Mouse (Mus musculus): Measurements from ENCODE around the gene Fads1.

The Fads1 gene

DNA sequence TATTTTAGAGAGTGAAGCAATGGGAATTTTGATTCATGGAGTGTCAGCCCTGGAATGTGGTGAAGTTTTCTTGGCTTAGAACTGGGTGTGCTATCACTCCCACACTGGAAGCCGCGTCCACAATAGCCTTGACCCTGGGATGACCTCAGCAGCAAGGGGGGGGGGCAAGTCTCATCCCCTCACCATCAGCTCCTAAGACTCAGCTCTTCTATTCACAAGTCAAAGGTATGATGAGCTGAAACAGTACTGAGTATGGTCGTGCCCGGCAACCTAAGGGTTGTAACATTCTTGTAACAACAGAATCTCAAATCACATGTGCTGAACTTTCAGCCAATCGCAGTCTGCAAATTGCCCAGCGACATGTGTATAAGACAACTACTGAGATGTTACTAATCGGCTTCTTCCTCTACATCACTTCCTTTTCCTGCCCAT, 5.7 kb upstream of the Fads1 start:
- DNase-seq (ENCODE audit: low read depth, low spot score) = no peak

DNA sequence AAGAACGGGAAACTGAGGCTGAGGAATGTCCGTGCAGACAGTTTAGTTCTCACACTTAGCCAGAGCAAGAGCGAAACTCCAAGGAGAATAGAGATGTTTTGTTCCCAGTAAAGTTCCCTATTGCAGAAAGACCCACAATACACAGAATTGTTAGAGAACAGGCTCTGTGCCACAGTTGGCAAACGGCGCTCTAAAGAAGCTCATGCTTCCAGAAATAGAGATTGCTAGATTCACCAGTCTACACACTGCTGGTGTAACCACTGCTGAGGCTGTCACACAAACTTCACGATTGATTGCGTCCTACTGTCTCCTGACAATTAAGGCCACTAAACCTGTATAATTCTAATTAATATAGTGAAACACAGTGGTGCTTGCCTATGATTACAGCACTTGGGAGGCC, 1.5 kb upstream of the Fads1 start:
- no peak for DNase-seq (ENCODE audit: low read depth, low spot score)

DNA sequence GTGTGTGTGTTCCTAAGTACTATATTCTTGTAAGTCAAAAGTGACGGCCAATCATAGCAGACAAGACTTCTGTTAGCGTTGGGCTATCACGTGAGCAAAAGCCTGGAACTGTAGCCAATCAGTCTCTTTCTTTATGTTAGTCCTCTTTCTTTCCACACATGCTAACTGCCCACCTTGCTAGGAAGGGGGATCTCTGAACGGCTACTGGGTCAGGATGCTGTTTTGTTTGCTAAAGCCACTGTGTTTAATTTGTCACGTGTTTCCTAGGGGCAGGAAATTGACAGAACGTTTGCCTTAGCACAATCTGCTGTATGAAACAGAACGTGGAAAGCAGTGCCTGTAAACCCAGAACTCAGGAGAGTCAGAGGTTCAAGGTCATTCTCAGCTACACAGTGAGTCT, 546 bp upstream of the Fads1 start:
- DNase-seq (ENCODE audit: low read depth, low spot score) = no peak

DNA sequence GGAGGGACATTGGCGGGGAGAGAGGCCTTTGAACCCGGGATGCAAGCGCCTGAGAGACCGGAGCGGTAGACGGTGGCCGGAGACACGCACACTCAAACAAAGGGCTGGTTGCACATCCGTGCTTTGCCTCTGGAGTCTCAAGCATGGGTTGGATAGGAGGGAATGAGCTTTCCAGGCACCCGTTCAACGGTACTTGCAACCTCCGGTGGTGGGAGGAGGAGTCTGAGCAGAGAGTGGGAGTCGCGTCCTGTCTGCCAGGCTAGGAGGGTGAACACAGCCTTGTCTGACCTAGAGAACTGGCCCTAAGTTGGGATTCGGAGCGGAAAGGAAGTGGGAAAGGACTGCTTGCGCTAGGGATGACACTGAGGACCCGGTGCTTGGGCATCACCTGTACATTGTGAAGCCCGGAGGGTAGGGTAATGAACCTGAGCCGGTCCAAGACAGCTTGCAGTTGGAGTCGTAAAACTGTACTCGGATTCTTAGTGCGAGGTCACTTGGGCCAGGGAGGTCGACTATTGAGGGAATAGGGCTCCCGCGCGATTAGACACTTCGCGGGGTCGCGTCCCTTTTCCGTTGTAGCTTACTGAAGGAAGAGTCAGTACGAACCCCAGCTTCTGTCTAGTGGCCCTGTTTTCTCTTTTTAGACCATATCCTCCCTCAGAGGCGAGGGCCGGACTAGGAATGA, 753 bp downstream of the Fads1 start:
- peak; percentile 80 for DNase-seq (ENCODE audit: low read depth, low spot score)

DNA sequence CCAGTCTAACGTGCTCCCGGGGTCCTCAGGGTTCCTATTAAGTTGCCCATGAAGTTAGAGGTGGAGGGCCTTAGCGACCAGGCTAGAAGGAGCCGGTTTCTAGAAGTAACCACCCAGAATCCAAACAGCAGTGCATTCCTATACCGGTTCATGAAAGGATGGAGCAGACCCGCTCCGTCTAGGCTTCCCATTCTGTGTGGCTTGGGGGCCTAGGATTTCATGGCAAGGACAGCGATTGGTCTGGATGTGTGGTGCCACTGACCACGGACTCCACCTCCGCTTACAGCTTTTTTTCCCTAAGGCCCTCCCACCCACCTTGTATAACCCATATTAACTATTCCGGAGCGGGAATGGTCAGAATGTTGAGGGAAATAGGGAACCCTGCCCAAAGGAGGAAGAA, 1.4 kb downstream of the Fads1 start:
- DNase-seq (ENCODE audit: low read depth, low spot score) = peak; percentile 49

DNA sequence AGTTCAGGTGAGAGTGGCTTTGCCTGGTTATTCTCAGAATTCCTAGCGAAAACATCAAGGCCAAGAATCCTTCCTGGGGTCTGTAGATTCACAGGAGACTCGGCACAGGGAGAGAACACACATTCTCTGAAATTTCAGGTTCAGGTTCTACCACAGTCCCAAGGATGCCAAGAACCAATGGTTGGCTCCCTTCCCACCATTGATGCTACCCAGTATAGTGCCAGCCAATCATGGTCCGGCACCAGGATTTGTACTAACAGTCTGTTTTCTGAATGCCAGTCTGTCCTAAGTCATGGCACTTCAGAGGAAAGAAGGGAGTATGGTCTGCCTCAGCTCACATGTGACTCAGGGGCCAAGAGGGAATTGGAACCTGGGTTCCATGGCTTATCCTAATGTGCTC, 3.2 kb downstream of the Fads1 start:
- no peak for DNase-seq (ENCODE audit: low read depth, low spot score)

DNA sequence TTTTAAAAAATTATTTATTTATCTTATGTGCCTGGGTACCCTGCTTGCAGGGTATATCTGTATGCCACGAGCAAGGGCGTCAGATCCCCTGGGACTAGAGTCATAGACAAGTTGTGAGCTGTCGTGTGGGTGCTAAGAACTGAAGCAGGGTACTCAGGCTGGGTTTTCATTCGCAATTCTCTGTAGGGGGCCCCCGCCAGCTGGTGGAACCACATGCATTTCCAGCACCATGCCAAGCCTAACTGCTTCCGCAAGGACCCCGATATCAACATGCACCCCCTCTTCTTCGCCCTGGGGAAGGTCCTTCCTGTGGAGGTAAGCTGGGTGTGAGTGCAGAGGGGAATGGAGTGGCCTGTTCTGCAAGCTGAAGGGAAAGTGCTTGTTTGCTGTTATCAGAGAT, 3.9 kb downstream of the Fads1 start:
- DNase-seq (ENCODE audit: low read depth, low spot score) = no peak

DNA sequence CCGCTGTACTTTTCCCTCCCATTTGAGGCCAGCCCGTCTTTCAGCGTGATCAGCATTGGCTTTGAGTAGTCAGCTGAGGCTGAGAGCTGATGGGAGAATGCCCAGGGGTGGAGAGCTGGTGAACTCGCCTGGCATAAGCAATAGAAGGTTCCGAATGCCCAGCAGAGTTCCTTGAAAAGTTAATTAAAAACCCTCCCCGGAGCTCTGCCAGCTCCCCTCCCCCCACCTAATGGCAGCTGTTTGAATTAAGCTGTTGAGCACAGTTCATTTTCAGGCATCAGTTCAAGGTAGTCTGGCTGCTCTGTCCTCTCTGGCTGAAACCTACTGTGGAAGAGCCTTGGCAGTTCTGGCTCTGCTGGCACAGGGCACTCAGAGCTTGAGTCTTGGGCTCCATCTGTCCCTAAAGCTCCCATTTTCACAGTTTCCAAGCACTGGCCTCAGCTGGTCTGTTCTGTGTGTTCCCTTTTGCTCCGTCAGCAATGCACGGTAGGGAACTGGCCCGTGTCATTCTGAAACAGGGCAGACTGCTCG, 5.7 kb downstream of the Fads1 start:
- no peak for DNase-seq (ENCODE audit: low read depth, low spot score)

GRCm38 (mm10) chr19:10189022-10189421, 6.3 kb downstream of the Fads1 start:
- DNase-seq (ENCODE audit: low read depth, low spot score) = no peak

DNA sequence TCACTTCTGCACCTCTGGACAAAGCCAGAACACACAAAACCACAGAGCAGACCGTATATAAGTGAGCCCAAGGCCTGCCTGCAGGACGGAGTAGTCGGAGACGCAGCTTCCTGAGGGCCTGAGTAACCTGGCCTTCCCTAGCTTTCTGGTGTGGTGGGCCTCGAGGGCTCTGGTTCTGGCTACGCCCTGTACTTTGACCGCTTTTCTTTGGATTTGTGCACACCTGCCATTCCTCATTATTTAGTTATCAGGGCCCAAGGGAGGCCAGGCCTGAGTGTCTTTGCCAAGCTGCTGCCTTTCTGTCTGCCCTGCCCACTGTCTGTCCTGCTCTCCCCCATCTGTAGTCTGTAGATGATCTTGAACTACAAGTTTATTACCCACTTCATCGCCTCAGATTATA, 7.3 kb downstream of the Fads1 start:
- no peak for DNase-seq (ENCODE audit: low read depth, low spot score)

DNA sequence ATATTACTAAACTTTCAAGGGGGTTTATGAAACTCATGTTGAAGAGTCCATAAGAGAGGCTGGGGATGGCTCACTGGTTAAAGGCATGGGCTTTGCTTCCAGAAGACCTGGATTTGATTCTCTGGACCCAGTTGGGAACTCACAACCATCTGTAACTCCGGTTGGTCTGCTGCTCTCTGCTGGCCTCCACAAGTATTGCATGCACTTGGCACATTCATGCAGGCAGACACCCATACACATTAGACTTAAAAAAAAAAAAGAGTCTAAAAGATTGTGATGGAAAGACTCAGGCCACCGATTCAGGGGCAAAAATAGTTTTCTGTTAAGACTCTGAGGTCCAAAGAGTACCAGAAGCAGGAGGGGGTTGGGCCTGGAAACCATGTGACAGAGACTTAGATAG, 8.1 kb downstream of the Fads1 start:
- DNase-seq (ENCODE audit: low read depth, low spot score) = peak; percentile 75

- no peak for DNase-seq (ENCODE audit: low read depth, low spot score)
Measured at GRCm38 (mm10) chr19:10191326-10191725, 8.6 kb downstream of the Fads1 start.

DNA sequence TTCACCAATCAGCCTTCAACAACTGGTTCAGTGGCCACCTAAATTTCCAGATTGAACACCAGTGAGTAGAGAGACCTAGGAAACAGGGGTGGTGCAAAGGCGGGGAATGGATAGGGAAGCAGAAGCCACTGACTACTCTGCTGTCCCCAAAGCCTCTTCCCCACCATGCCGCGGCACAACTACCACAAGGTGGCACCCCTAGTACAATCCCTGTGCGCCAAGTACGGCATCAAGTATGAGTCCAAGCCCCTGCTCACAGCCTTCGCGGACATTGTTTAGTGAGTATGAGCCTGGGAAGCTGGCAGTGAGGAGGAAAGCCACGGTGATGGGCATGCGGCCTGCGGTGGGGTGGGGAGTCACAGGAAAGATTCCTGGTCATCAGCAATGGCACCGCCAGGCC, 11.6 kb downstream of the Fads1 start:
- no peak for DNase-seq (ENCODE audit: low read depth, low spot score)

DNA sequence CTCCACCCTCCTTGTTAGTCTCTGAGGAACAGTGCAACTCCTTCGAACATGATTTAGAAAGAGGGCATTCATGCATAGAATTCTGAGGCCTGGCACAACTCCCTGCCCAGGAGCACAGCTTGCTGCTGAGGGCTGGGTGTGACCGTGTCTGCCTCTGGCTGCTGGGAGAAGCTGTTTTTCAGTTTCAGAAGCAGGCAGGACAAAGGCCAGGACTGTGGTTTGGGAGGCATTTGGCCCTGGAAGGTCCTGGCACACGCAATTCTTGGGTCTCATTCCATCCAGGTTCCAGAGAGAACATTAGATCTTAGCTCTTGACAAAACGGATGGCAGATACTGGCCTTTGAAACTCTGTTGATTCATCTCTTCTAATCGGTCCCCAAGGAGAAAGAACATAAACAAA, 12.6 kb downstream of the Fads1 start:
- no peak for DNase-seq (ENCODE audit: low read depth, low spot score)

GRCm38 (mm10) chr19:10197130-10197529, 14.4 kb downstream of the Fads1 start:
- no peak for DNase-seq (ENCODE audit: low read depth, low spot score)

DNA sequence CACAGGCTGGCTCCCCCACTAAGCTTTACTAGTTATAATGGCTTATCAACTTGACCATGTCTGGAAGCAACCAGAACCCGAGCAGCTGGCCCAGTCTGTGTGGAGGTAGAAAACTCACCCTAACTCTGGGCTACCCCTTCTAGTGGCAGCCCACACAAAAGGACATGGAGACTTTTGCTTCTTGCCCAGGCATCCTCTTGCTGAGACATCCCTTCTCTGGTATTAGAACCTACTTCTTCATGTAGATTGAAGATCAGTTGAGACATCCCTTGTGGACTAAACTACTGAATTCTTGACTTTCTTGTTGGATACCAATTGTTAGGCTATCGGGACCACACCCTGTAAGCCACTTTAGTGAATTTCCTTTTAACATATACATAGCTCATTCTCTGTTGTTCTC, 15.6 kb downstream of the Fads1 start:
- no peak for DNase-seq (ENCODE audit: low read depth, low spot score)

GRCm38 (mm10) chr19:10198723-10199122, 16.0 kb downstream of the Fads1 start:
- DNase-seq (ENCODE audit: low read depth, low spot score) = peak; percentile 90

DNA sequence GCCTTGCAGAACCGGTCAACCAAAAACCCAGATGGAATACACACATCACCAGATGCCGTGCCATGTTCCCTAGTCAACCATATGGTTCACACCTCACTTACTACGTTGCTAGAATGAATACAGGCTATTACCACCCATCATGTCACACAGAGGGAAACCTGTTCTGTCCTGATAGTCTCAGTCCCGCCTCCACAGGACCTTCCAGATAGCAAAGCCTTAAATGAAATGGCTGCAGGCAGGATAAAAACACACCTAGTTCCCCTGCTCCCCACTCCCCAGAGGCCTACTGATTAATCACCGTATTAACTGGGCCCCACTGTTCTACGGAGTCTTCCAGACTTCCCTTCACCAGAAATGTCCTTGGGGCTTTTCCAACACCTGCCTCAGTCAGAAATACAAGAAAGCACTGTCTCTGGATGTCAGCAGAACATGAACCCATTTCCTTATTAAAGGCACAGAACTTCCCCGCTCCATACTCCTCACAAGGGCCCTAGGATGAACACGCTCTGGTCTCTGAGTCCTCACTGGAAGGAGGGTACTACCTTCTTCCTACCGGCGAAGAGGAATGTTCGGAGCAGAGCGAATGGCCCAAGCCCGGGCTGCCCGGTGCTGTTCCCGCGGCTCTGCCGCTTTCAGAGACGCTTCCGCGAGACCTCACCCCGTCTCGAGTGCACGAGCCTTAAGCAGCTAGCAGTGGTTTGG, 20.6 kb downstream of the Fads1 start:
- DNase-seq (ENCODE audit: low read depth, low spot score) = no peak

- peak; percentile 90 for DNase-seq (ENCODE audit: low read depth, low spot score)
Measured at GRCm38 (mm10) chr19:10203848-10204615, 21.3 kb downstream of the Fads1 start, which contains the start of the genes Tmem258 and Fen1. TSS of gene Tmem258 (plus strand) at chr19:10204014. TSS of gene Fen1 (minus strand) at chr19:10204169.

GRCm38 (mm10) chr19:10204616-10205001, 21.9 kb downstream of the Fads1 start:
- peak; percentile 68 for DNase-seq (ENCODE audit: low read depth, low spot score)

DNA sequence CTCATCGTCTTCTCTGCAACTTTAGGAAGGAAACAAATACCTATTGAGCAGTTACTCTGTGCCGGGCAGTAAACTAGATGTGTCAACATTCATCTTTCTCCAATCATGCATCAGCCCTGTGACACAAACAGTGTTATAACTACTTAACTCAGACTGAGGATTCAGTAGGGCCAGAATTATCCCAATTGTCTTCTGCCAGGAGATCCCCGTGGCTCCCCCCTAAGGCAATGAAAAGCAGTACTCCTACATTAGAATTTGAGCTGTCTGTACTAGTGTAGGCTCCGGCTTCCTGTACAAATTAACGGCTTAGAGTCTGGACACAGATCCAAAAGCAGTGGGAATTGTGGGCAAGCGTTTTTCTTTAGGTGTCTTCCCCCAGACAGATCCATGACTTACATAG, 22.4 kb downstream of the Fads1 start:
- DNase-seq (ENCODE audit: low read depth, low spot score) = no peak

GRCm38 (mm10) chr19:10208851-10209250, 26.2 kb downstream of the Fads1 start:
- no peak for DNase-seq (ENCODE audit: low read depth, low spot score)
